Mouse (Mus musculus) cortical plate, adult 2 months (tissue): ENCODE measurements around the gene Phf5a.

Source experiments
- CTCF ChIP-seq: fragments of 200-500 bp; IDR thresholded peaks from 2 replicates; pipeline ENCODE4 v1.5.1; 2011; ENCODE audit warnings: mild to moderate bottlenecking, control low read depth, low read length; ENCODE audit not compliant: insufficient read depth; ENCODE audit errors: extremely low read depth
- POLR2A ChIP-seq: fragments of 200-500 bp; IDR thresholded peaks from 2 replicates; pipeline ENCODE4 v1.6.1; 2011; ENCODE audit warnings: mild to moderate bottlenecking, low read length, control low read depth; ENCODE audit not compliant: insufficient read depth; ENCODE audit errors: extremely low read depth

- TF ChIP-seq CTCF: no peak
- no peak for TF ChIP-seq POLR2A
Measured at GRCm38 (mm10) chr15:81822631-81823030, 49.1 kb downstream of the Phf5a start.
